Mouse (Mus musculus) myocyte (in vitro differentiated cells): ENCODE measurements around the gene Ptch2. TPM values are rescaled to one million over a fixed set of nuclear protein-coding genes. Genes with fewer than 3 reads are reported as not detected.

Source experiments
- H3K27me3 ChIP-seq: one replicate; pipeline ENCODE4 v1.6.1; 2011; ENCODE audit not compliant: control insufficient read depth, insufficient read depth, insufficient read length
- H3K36me3 ChIP-seq: one replicate; pipeline ENCODE4 v1.6.1; 2011; ENCODE audit not compliant: control insufficient read depth, insufficient read depth
- H3K4me2 ChIP-seq: one replicate; pipeline ENCODE4 v1.6.1; 2011; ENCODE audit warnings: low read depth, control low read depth
- H3K4me3 ChIP-seq: one replicate; pipeline ENCODE4 v1.5.1; 2011; ENCODE audit warnings: mild to moderate bottlenecking, control low read depth, moderate library complexity
- H3K79me2 ChIP-seq: one replicate; pipeline ENCODE4 v1.6.1; 2011; ENCODE audit not compliant: control insufficient read depth, insufficient read depth
- H3ac ChIP-seq: one replicate; pipeline ENCODE4 v1.6.1; 2011; ENCODE audit not compliant: control insufficient read depth, insufficient read length
- CEBPB ChIP-seq: IDR thresholded peaks from 2 replicates; pipeline ENCODE4 v1.6.1; 2011; ENCODE audit warnings: mild to moderate bottlenecking, moderate library complexity; ENCODE audit not compliant: poor library complexity, insufficient read depth, severe bottlenecking
- E2F4 ChIP-seq: IDR thresholded peaks from one replicate; pipeline ENCODE4 v1.6.1; 2011; ENCODE audit warnings: mild to moderate bottlenecking, control low read depth, moderate library complexity; ENCODE audit not compliant: insufficient read depth
- MAX ChIP-seq: IDR thresholded peaks from one replicate; pipeline ENCODE4 v1.6.1; 2011; ENCODE audit warnings: low read depth, mild to moderate bottlenecking, control low read depth
- MYOD1 ChIP-seq, 3 experiments: IDR thresholded peaks; one replicate each; pipeline ENCODE4 v1.6.1; 2011; ENCODE audit warnings: control low read depth in 2 of 3, low read depth in 2 of 3, mild to moderate bottlenecking in 2 of 3, moderate library complexity in 1 of 3; ENCODE audit not compliant: insufficient read length in 2 of 3, control insufficient read depth in 1 of 3
- MYOG ChIP-seq, 3 experiments: IDR thresholded peaks; one replicate each; pipeline ENCODE4 v1.6.1; 2011; ENCODE audit warnings: control low read depth in 2 of 3, low read depth in 2 of 3, mild to moderate bottlenecking in 2 of 3; ENCODE audit not compliant: insufficient read length in 2 of 3, control insufficient read depth in 1 of 3, insufficient read depth in 1 of 3
- POLR2A ChIP-seq: IDR thresholded peaks from one replicate; pipeline ENCODE4 v1.6.1; 2011; ENCODE audit warnings: low read depth, mild to moderate bottlenecking, control low read depth, moderate library complexity; ENCODE audit not compliant: insufficient read length
- POLR2AphosphoS2 ChIP-seq: IDR thresholded peaks from one replicate; pipeline ENCODE4 v1.6.1; 2011; ENCODE audit warnings: low read depth, control low read depth; ENCODE audit not compliant: insufficient read length
- REST ChIP-seq: IDR thresholded peaks from one replicate; pipeline ENCODE4 v1.6.1; 2011; ENCODE audit warnings: mild to moderate bottlenecking, control low read depth, moderate library complexity; ENCODE audit not compliant: insufficient read depth, insufficient read length
- SRF ChIP-seq: IDR thresholded peaks from one replicate; pipeline ENCODE4 v1.6.1; 2011; ENCODE audit warnings: low read depth; ENCODE audit not compliant: control insufficient read depth, insufficient read length
- TCF12 ChIP-seq: IDR thresholded peaks from one replicate; pipeline ENCODE4 v1.6.1; 2011; ENCODE audit warnings: mild to moderate bottlenecking, control low read depth; ENCODE audit not compliant: poor library complexity, insufficient read depth, severe bottlenecking
- TCF3 ChIP-seq: IDR thresholded peaks from one replicate; pipeline ENCODE4 v1.6.1; 2011; ENCODE audit warnings: low read depth, control low read depth; ENCODE audit not compliant: insufficient read length
- USF1 ChIP-seq: IDR thresholded peaks from one replicate; pipeline ENCODE4 v1.6.1; 2011; ENCODE audit warnings: low read depth, mild to moderate bottlenecking, control low read depth, moderate library complexity
- polyA plus RNA-seq: library from polyadenylated mRNA; unstranded; fragments of >200 nt; fragmentation: generic; extraction: Trizol; gene quantifications from one replicate; pipeline ENCODE4 v1.2.1, GENCODE M21; 2012; ENCODE audit warnings: missing spikeins

The Ptch2 gene
- polyA plus RNA-seq, 1 experiment = 0.02 TPM

- H3K27me3 ChIP-seq = no peaks in the 10 kb centered on the region
- peak overlapping the region; percentile 47 for H3K4me2 ChIP-seq
- peak overlapping the region; percentile 91 for H3ac ChIP-seq
- H3K4me3 ChIP-seq = peak overlapping the region; percentile 92
- peaks cover 31% of the 10 kb centered on the region for H3K36me3 ChIP-seq
- peaks cover 36% of the 10 kb centered on the region for H3K79me2 ChIP-seq
- TF ChIP-seq MAX = no peak
- no peak for TF ChIP-seq TCF12
- no peak for TF ChIP-seq SRF
- TF ChIP-seq MYOG (IDR thresholded peaks at IDR 0.05; ENCODE audit: control insufficient read depth in 1 of 3, insufficient read depth in 1 of 3, insufficient read length in 2 of 3, low read depth in 2 of 3) = no peak
- TF ChIP-seq E2F4 = no peak
- TF ChIP-seq TCF3 = no peak
- TF ChIP-seq REST = no peak
- TF ChIP-seq POLR2AphosphoS2 = no peak
- TF ChIP-seq MYOD1 (IDR thresholded peaks at IDR 0.05; ENCODE audit: control insufficient read depth in 1 of 3, insufficient read length in 2 of 3, low read depth in 2 of 3) = no peak
- TF ChIP-seq USF1 = no peak
- TF ChIP-seq POLR2A = no peak
- no peak for TF ChIP-seq CEBPB
These were observed 60.5 kb downstream of the Ptch2 start for GRCm38 (mm10) chr4:117156372-117156771.

GRCm38 (mm10) chr4:117159666-117160065 is 63.8 kb downstream of the Ptch2 start:
- no peak for TF ChIP-seq TCF3
- TF ChIP-seq POLR2AphosphoS2 = no peak
- TF ChIP-seq MAX = no peak
- no peak for TF ChIP-seq USF1
- no peak for TF ChIP-seq MYOD1 (IDR thresholded peaks at IDR 0.05; ENCODE audit: control insufficient read depth in 1 of 3, insufficient read length in 2 of 3, low read depth in 2 of 3)
- TF ChIP-seq REST = no peak
- TF ChIP-seq SRF = no peak
- no peak for TF ChIP-seq E2F4
- no peak for TF ChIP-seq CEBPB
- no peak for TF ChIP-seq TCF12
- TF ChIP-seq POLR2A = no peak
- no peak for TF ChIP-seq MYOG (IDR thresholded peaks at IDR 0.05; ENCODE audit: control insufficient read depth in 1 of 3, insufficient read depth in 1 of 3, insufficient read length in 2 of 3, low read depth in 2 of 3)
- H3K36me3 ChIP-seq = peaks cover 8% of the 10 kb centered on the region
- H3ac ChIP-seq = no peak overlapping the region
- H3K27me3 ChIP-seq = no peaks in the 10 kb centered on the region
- peaks cover 12% of the 10 kb centered on the region for H3K79me2 ChIP-seq
- H3K4me2 ChIP-seq = no peak overlapping the region
- no peak overlapping the region for H3K4me3 ChIP-seq

- TF ChIP-seq CEBPB (no peak), TCF12 (no peak), POLR2AphosphoS2 (no peak), REST (no peak), TCF3 (no peak), USF1 (no peak), POLR2A (no peak)
- H3K27me3 ChIP-seq = no peaks in the 10 kb centered on the region
- H3K36me3 ChIP-seq = peaks cover 12% of the 10 kb centered on the region
- H3K79me2 ChIP-seq = no peaks in the 10 kb centered on the region
- no peak overlapping the region for H3K4me2 ChIP-seq
- no peak overlapping the region for H3ac ChIP-seq
- H3K4me3 ChIP-seq = no peak overlapping the region
These were observed 65.3 kb downstream of the Ptch2 start for GRCm38 (mm10) chr4:117161183-117161582.

Other genes with a start within 250 kb of the Ptch2 start
- not detected for gene Zswim5, start 218.7 kb upstream of the Ptch2 start, polyA plus RNA-seq
- gene Urod, start 101.7 kb upstream of the Ptch2 start, polyA plus RNA-seq = 69.6 TPM
- 28.7 TPM for gene Hectd3, start 100.8 kb upstream of the Ptch2 start, polyA plus RNA-seq
- gene Eif2b3, start 76.7 kb upstream of the Ptch2 start, polyA plus RNA-seq = 36.3 TPM
- gene Btbd19, start 29.6 kb downstream of the Ptch2 start, polyA plus RNA-seq = 20.2 TPM
- 0.18 TPM for gene Tctex1d4, start 30.7 kb downstream of the Ptch2 start, polyA plus RNA-seq
- 17.4 TPM for gene Plk3, start 37.9 kb downstream of the Ptch2 start, polyA plus RNA-seq
- gene Rps8, start 60.2 kb downstream of the Ptch2 start, polyA plus RNA-seq = 3,907 TPM
- gene Kif2c, start 86.6 kb downstream of the Ptch2 start, polyA plus RNA-seq = 18.5 TPM
- 12.7 TPM for gene Tmem53, start 155.9 kb downstream of the Ptch2 start, polyA plus RNA-seq
- not detected for gene Armh1, start 156.1 kb downstream of the Ptch2 start, polyA plus RNA-seq